Mouse (Mus musculus) layer of hippocampus, adult 9-10 months (tissue): ENCODE data around the gene Gtf3c4.

Source experiments
- DNase-seq: peaks from one replicate; pipeline ENCODE4 v3.0.0; 2022; ENCODE audit warnings: low spot score

Gtf3c4 gene

DNA sequence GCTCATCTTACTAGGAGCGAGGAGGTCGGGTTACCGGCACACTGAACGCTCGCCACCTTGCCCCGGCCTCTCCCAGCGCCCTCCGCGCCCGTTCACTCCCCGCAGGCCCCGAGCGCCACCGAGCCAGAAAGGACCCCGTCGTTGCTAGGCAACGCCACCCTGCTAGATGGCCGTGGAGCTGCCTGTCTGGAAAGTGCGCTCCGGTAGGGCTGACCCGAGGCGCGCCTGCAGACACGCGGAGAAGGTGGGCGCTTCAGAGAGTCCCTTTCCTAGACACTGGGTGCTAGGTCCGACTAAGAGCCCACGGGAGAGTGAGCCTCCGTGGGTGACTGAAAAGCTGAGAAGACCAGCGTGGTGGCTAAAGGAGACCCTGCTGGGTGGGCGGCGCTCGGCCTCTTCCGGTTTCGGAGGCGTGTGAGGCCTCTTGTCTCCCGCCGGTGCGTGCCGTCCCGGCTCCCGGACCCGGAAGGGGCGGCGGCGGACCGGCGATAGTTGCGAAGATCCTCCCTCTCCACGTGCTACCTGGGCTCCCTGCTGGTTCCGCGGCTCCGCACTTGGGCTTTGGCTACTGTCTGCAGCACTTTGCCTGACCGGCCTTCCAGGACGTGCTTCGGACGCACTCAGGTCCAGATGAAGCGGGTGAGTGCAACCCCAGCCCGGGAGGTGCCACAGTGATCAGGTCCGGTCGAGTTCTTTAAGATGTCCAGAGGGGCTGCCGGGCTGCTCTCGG lies at the start of gene Gtf3c4, which contains the start of gene Ddx31:
Gtf3c4 (minus strand) TSS at position 139 of the 730 bp plus-strand sequence.
Ddx31 (plus strand) TSS at position 185 of the 730 bp plus-strand sequence.
- peak; percentile 89 for DNase-seq

DNA sequence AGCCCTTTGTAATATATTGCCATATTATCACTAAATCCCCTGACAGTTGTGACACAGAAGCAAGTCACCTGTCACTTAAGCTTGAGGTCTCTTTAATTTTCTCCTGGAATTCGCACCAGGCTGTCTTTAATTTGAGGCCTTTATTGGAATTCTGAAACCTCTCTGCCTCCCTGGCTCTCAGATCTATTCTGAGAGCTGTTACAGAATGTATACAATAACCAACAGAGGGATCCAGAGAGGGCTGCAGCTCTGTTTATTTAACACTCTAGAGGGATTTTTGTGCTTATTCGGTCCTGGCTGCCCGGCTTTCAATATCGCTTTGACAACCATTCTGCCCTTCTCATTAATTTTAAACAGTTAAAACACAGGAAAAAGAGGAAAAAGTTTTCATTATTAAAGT lies 44.8 kb upstream of the Gtf3c4 start:
- DNase-seq = no peak

DNA sequence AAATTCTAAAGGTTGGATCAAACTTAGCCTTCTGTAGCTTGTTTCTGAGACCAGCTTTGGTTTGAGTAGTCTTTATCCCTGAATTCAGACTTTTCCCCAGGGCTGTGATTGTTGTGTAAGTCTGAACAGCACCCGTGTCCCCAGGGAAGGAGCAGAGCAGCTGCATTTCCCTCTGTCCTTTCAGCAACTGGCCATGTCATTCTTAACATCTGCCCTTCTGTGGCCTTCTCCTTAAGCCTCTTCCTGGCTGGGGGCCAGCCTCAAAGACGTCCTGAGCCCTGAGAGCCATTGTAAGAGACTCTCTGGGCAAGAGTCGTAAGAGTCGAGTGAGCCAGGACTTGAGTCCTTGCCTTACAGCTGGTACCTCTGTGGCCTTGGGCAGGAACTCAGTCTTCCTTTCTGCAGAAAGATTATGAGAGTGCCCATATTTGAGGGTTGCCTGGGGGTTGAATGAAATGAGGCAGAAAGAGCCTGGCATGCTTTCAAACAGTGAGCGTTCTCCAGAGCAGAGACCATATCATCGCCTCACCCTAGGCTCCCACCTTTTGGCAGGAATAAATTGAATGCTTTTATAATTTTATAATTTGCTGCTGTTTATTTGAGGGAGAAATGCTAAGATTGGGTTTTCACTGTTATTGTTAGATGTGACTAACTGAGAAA lies 42.8 kb upstream of the Gtf3c4 start:
- no peak for DNase-seq

DNA sequence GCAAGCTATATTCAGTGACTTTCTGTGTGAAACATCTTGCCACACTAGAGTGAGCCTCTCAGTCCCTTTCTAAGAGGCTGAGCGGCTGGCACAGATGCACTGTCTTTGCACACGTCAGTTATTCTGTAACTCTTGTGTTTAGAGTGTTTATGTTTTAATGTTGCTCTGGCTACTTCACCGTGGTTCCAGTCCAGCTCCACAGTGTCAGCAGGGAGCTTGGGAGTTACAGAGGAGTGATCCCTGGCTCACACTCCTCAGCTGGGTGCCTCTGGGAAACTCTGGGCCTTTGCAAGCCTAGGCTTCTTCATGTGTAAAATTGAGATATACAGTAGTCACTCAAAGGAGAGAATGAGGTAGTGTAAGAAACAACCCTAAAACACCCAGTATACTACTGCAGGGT lies 41.9 kb upstream of the Gtf3c4 start:
- DNase-seq = no peak

DNA sequence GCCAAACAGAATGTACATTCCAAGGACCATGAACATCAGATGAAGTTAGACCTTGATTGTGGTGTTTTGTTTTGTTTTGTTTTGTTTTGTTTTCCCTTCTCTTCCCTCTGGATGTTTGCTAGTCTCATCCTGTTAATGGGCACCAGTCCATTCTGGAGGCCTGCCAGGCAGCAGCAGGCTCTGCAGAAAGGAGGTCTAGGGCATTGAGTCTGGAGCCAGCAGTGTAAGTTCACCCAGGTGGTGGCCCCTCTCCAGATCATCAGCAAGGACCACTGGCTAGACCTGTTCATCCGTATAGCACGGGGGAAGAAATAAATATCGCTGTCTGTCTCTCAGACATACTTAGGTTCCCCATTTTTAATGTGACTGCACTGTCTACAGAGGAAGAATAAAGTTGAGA lies 41.1 kb upstream of the Gtf3c4 start:
- no peak for DNase-seq

DNA sequence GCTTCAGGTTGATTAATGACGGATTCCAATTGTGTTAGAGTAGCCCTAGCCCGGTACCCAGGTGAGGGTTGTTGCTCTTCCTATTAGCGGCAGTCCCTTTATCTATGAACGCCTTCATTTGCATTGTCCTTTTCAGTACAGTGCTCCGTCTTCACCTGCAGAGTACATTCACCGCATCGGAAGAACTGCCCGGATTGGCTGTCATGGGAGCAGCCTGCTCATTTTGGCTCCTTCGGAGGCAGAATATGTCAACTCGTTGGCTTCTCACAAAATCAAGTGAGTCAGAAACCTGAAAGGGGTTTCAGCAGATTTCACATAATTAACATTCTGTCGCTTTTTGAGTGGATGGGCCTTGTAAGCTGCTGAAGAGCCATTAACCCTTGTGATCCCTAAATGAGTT lies 35.4 kb upstream of the Gtf3c4 start:
- no peak for DNase-seq

DNA sequence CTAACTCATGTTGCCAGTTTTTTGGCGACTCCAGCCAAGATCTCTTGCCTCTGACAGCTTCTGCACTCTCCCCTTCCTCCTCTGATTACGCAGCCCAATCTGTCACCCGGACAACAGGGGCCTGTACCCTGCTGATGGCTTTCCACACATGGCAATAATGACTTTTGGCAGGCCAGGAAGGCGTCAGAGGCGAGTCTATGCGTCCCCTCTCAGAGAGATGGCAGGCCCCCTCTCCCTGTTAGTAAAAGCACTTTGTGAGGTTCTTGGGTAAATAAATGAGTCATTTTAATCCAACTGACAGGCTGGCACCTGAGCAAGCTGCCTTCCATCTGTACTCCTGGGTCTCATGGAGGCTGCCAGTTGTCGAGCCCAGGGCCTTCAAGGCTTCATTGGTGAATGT lies 27.3 kb upstream of the Gtf3c4 start:
- no peak for DNase-seq

DNA sequence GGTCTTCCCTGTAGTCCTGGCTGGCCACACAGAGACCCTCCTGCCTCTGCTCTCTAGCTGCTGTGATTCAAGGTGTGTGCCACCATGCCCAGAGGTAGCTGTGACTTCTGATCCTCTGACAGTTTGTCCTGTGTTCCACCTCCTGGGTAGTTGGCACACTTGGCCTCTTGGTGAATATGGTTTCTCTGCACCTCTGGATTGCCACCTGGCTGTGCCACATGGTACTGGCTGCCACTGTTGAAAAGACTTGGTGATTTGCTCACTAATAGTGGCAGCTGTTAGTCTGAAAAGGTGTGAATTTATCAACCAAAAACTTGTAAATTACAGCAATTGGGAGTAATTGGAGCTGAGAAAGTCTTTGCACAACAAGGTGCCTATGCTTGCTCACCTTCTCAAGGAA lies 23.7 kb upstream of the Gtf3c4 start:
- no peak for DNase-seq

DNA sequence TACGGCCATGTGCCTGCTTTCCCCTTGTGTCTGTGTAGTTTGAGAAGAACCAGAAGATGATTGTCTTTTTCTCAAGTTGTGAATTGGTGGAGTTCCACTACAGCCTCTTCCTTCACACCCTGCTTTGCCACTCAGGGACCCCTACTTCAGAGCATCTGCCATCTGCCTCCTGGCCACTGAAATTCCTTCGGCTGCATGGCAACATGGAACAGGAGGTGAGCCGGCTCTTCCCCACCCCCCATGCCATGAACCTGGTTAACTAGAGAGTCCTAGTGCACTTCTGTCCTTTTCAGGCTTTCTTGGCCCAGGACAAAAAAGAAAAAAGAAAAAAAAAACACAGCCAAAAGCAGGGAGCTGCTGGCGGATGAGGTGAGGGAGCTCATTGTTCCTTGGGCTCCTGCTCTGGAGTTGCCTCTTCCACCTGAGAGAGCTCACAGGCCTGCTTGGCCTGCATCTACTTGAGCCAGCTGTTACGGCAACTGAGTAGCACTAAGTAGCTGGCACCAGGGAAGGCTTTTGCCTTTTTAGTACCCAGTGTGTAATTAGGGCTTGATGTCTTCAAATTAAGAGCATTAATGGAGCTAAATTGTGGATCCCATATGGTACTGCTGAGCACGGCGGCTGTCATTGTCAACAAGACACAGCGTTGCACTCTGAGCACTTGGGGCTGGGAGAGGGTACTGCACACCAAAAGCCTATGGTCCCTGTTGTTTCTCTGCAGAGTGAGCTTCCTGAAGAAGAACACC lies 20.7 kb upstream of the Gtf3c4 start:
- no peak for DNase-seq

DNA sequence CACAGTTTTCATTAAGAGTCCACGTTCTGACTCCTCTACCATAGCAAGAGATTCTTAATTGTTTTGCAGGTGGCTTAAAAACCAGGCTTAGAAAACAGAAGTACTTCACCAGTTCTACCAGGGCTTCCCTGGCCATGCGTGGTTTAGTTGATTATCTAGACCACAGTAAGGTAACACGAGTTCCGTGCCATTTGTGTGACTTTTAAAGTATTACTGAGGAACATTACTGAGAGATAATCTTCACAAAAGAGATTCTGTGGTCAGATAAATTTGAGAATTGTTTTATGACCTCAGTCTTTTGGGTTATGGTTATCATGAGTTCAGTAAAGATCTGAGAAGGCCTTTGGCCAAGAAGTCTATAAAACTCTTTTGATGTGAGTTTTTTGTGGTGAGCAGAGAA lies 19.1 kb upstream of the Gtf3c4 start:
- no peak for DNase-seq

DNA sequence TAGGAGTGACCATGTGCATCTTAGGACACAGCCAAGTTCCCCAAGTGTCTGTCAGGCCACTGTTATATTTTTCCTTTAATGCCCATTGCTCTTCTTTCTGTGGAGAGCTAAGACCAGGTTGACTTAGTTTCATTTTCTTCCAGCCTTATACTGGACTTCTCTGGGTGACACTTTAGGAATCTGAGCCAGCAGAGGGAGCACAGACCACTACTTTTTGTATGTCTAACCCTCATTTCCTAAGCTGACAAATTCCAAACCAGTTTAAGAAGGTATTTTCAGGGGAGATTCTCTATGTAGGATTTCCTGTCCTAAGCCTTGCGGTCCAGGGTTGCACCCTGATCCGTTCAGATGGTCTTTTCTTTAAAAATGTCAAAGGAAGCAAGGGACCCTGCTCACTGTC lies 15.6 kb upstream of the Gtf3c4 start:
- DNase-seq = no peak

DNA sequence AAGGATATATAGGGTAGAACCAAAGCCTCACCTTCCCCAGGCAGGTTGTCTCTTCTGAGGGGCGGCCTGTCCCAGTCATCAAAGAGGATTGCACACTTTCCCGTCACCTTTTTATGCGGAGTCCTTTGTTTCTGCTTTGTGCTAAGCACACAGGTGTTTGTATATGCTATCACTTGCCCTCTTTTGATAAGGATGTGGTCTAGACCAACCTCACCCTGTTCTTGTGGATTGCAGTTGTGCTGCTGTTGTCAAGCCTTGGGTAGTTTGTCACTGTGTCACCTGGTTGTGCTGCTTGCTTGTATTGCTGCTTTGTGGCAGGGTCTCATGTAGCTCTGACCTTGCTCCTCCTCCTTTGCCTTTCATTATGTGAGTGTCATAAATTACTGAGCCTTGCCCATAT lies 12.4 kb upstream of the Gtf3c4 start:
- no peak for DNase-seq

DNA sequence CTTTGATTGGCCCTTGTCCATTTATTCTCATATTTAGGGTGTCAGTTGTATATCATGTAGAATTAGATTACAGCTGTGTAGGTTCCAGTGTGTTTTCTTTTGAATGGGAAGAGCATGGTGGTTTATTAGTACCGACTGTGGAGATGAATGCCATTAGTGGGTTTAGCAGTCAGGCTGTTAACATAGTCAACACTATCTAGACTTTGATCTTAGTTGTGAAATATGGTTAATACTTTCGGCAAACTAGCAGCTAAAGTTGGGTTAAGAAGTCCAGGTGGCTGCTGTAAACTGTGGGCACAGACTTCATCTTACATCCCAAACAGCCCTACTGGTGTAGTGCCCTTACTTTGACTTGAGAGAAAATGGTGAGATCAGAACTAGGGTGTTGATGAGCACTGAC lies 8.7 kb upstream of the Gtf3c4 start:
- no peak for DNase-seq

DNA sequence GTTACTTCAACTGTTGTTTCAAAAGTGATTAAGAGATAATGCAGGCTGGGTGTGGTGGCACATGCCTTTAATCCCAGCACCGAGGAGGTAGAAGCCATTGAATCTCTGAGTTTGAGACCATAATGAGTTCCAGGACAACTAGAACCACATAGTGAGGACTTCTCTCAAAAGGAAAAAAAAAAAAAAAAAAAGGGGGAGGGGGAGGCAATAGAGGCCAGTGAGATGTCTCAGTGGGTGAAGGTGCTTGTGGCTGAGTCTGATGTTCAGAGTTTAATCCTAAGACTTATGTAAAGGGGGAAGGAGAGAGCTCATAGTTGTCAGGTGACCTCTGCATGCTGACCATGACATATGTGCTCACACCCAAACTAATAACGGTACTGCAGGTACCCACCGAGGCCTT lies 1.9 kb upstream of the Gtf3c4 start:
- DNase-seq = no peak

DNA sequence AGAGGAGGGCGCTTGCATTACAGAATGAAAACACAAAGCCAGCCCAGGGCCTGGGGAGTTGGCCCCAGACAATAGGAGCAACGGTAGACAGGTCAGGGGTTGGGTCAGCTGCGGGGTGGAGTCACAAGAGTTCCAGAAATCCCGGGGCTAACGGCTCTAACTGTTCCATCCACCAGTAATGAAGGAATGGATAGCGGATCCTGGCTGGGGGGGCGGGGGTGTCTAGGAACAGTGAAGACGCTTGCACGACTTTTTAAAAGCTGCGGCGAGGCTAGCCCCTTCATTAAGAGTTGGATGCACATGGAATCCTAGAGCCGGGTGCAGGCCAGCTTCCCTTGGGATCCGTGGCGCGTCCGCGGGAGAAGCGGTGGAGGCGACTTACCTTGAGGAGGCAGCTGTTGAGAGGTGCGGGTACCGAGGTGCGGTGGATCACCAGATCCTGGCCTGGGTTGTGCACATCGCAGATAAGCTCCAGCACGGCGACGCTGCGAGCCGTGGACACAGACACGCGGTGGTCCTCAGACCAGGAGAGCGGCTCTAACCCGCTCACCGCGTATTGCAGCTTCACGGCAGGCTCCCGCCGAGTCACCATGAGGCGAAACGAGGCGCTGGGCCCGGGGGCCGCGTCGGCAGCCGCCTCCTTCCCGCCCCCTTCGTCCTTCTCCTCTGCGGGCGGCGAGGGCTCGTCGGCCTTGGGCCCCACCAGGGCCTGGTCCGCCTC lies 499 bp downstream of the Gtf3c4 start:
- DNase-seq = no peak

DNA sequence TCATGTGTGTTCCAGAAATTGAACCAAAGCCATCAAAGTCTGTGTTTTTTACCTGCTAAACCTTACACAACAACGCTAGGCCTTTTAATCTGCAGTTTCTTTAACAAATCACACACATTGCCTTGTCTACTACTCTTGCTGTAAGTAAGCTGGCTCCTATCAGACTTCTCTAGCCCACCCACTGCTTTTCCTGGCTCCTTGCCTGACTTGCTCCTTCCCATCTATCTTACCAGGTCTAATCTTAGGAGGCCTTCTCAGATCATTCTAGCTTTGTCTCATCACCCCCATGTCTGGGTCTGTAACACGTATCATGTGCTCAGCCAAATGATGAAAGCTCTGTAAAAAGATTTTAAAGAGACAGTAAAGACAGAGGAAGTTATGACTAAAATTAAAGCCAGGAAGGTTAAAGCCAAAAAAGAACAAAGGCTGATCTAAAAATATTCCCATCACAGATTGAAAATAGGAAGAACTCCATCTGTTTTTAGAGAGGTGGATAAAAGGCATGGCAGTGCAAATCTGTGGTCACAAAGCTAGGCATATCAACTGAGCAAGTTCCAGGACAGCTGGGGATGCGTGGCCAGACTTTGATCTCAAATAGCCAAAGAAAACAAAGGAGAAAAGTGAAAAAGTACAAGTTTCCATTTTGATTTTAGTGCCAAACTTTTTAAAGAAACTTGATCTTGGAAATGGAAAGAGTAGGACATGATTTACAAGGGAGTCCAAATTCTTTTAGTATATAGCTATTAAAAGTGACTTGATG lies 3.8 kb downstream of the Gtf3c4 start:
- DNase-seq = no peak

DNA sequence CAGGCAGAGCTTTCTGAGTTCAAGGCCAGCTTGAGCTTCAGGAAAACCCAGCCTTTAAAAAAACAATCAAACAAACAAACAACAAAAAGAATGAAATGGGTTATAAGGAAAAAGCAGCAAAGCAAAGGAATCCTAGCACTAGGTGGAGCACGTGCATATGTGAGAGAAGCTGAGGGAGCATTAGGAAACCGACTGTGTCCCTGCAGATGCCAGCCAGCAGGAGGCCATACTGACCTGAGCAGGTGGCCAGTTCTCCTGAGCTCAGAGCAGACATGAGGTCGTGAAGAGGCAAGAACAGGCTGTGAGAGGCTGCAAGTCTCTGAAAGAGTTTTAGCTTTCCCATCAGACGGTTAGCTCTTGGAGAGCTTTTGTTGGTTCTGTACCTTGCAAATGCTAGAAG lies 10.9 kb downstream of the Gtf3c4 start:
- DNase-seq = no peak

DNA sequence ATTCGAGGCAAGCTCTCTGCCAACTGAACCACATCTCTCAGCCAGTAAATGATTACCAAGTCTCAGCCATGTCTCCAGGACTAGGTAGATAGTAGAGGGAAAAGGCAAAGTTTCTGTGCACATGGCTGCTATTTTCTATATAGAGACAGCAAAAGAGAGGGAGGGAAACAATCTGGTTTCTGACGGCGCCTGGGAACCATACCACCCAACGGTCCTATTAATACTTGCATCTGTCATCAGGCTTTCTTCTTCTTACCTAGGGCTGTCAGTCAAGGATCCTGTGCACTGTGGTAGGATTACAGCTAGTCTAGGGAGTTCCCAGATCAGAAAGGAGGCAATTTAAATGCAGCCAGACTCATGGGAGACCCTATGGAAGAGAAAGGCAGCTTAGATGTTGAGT lies 21.3 kb downstream of the Gtf3c4 start:
- DNase-seq = no peak

DNA sequence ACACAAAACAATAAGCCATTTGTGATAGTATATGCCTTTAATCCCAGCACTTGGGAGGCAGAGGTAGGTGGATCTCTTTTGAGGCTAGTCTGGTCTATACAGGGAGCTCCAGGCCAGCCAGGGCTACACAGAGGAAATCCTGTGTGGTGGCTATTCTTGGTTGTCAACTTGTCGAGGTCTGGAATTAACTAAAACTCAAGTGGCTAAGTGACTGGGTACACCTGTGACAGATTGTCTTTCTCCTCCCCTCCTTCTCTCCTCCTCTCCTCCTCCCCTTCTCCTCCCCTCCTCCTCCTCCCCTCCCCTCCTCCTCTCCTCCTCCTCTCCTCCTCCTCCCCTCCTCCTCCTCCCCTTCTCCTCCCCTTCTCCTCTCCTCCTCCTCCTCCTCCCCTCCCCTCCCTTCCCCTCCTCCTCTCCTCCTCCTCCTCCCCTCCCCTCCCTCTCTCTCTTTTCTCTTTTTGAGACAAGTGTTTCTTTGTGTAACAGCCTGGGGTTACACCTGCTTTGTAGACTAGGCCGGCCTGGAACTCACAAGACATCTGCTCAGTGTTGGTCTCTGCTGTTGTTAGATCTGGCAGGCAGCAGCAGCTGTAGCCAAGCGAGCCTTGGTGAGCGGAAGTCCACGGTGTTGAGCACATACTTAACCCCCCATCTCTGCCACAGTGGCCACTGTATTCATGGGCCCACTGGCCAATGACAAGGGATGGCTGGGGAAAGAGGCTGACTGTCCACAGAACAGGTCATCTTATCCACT lies 29.7 kb downstream of the Gtf3c4 start:
- no peak for DNase-seq

DNA sequence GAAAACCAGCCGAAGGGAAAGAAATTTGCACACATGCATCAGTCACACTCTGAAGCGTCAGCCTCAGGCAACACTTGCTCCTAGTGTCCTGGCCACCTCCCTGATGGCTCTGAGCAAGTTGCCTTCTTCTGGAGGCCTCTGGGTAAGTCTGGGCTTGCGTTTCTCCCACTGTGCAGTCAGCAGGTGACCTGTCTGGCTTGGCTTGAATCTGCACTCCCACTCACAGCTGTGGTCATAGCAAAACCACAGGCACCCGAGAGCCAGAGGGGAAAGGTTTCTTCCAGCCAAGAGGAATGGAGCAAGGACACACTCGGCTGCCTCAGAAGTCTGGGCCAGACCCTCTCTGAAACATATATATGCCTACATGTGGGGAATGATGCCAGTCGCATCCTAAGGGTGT lies 31.3 kb downstream of the Gtf3c4 start:
- no peak for DNase-seq

DNA sequence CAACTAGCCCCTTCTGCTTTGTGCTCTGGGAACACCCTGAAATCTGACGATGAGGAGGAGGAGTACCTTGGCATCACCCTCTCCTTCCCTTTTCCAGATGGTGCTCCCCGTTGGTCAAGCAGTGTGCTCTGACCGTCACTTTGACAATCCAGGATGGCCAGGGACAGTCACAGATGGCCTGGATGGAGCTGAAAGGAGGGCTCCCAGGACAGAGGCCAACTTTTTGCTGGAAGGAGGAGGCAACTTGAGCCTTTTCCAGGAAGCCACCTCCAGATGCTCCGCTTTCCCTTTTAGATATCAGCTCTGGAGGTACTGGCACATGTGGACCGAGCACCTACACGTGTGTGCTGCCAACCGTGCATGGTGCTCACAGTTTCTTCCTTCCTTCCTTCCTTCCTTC lies 36.8 kb downstream of the Gtf3c4 start:
- DNase-seq = no peak
